Mouse (Mus musculus): ENCODE data around the gene Pphln1.

DNA sequence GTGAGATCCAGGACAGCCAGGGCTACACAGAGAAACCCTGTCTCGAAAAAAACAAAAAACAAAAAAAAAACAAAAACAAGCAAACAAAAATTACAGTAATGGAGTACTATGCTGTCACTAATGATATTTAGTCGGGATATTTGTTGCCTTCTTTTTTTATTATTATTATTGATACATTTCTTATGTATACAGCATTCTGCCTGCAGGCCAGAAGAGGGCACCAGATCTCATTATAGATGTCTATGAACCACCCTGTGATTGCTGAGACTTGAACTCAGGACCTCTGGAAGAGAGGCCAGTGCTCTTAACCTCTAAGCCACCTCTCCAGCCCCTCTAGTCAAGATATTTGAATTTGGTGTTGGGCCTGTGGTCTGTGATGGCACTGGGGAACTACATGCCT lies 26.3 kb upstream of the Pphln1 start:
- TF ChIP-seq CTCF (IDR thresholded peaks at IDR 0.05; ENCODE audit: low read depth): peak; percentile 20; the same call in 1 of the 2 replicates
- no peak for TF ChIP-seq EP300 (IDR thresholded peaks at IDR 0.05; ENCODE audit: low read depth)

All from heart, postnatal 0 days (tissue).